Mouse (Mus musculus): Measurements from ENCODE around the gene Tamm41. TPM values are rescaled to one million over a fixed set of nuclear protein-coding genes. Genes with fewer than 3 reads are reported as not detected.

The Tamm41 gene
- total RNA-seq, 2 experiments from 2014 or later: 23.3 to 25.3 TPM

DNA sequence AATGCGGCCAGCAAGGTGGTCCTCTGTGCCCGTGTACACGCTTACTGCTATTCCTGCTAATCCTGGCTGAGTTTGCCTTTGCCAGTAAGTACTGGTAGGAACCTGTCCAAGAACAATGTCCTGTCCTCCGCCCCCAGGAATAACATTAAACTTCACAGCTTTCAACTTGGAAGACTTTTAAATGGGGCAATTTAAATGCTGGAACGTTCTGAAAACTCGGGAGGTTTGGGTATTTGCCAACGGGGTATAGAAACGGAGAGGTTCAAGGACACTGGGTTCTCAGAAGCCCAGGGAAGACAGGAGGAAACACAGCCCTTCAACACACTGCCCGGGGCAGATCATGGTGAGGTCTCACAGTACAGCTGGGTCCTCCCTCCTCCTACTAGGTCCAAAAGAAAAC, 14.8 kb downstream of the Tamm41 start:
- no peak for DNase-seq

DNA sequence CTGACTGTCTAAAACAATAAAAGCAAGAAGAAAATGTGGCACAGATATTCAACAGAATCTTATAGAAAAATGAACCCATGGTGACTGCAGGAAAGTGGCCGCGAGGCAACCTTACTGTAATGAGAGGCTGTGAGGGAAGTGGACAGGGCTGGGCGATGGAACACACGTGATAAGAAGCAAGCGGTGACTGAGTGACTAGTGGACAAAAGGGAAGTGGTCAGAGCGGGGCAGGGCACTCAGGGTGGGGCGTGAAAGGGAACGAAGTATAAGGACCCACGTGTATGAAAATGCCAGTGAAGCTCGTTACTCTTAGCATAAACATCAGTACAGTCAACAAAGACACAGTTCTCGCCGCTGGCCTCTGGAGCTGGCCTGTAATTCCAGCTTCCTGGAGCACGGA, 22.2 kb downstream of the Tamm41 start:
- no peak for DNase-seq

- DNase-seq: no peak
Measured at GRCm38 (mm10) chr6:115013574-115013973, 24.1 kb downstream of the Tamm41 start.

- no peak for DNase-seq
Measured at GRCm38 (mm10) chr6:115011792-115012191, 25.9 kb downstream of the Tamm41 start.

DNA sequence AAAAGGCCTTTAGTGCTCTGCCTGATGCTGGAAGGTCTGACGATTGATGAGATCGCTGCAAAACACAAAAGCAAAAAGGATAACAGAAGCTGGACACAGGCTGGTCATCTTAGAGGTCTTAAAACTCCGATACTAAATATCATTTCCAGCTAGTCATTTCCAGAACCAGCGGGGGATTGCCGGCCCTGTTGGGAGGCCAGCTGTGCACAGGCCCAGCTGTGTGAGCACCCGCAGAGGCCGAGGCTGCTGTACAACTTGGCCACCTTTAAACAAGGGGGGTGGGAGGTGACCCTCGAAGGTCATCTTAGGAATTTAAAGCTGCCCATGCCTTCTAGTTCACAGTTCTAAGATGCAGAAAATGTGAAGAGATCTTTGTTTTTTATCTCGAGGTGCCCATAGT, 26.9 kb downstream of the Tamm41 start:
- DNase-seq: no peak

DNA sequence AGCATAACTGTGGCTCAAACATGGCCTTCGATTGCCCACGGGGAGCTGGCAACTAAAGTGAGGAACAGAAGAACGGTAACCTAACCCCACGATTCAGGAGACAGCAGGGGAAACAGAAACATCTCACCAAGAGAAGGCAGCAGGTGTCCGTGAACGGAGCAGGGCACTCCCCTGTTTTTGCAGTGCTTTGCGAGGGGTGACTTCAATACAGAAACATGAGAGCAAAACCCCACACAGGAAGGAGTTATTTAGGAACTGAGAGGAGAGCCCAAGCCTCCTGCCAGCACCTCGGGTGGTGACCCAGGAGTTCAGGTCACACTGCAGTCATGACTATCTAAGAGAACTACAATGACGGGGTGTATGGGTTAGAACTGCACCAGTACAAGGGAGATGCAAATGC, 27.4 kb downstream of the Tamm41 start:
- DNase-seq: no peak

DNA sequence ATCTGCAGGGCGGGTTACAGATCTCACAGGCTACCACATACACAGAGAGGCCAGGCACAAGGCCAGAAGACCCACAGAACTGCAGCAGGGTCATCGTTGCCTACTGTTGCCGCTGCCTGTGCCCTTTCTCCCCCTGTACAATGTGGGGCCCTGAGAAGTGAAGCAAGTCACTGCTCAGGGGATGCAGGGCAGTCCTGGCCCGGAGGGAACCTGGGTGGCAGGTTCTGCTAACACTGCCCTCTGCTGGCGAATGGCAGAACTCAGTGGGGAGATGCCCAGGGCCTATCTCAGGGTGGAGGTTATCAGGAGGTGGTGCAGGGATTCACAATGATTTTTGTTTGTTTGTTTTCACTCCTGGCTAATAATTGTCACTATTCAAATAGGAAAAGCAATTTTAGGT, 29.9 kb downstream of the Tamm41 start:
- DNase-seq: peak; percentile 90

GRCm38 (mm10) chr6:115006948-115007347, 30.7 kb downstream of the Tamm41 start:
- peak; percentile 50 for DNase-seq

DNA sequence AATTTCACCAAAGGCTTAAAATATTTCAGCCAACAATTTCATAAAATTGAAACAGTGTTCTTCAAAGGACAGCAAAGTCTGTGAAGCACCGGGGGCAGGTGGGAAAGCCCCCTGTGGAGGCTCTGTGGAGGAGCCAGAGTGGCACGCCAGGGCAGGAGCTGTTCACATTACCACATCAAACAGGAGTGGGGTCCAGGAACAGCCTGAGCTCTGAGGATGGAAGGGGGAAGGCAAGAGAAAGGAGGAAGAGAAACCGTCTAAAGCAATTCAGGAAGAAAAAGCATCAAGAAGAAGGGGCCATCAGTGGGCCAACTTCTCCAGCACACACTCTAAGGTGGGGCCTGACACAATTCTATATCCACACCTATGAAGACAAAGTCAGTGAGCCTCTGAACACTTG, 31.6 kb downstream of the Tamm41 start:
- no peak for DNase-seq

GRCm38 (mm10) chr6:115005351-115005890, 32.3 kb downstream of the Tamm41 start:
- DNase-seq: no peak

DNA sequence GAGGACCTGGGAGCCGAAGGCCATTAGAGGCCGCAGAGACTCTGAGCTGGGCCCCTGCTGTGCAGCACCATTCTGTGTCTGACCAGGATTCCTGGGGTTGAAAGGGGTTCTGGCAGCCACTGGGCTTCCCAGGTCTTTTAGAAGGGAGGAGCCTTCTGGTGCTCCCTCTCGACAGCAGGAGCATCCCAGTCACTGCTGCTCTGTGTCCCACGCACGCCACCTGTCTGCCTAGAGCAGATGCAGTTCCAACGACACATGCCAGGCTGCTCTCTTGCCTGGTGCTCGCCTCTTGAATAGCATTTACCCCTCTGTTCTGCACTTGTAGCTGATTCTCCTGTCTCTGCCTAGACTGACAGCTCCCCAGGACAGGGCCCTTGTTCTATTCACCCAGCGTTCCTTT, 33.0 kb downstream of the Tamm41 start:
- no peak for DNase-seq

- DNase-seq: no peak
Measured at GRCm38 (mm10) chr6:114998374-114999031, 39.2 kb downstream of the Tamm41 start.

GRCm38 (mm10) chr6:114997471-114997870, 40.2 kb downstream of the Tamm41 start:
- DNase-seq: no peak

- no peak for DNase-seq
Measured at GRCm38 (mm10) chr6:114996910-114997309, 40.8 kb downstream of the Tamm41 start.

DNA sequence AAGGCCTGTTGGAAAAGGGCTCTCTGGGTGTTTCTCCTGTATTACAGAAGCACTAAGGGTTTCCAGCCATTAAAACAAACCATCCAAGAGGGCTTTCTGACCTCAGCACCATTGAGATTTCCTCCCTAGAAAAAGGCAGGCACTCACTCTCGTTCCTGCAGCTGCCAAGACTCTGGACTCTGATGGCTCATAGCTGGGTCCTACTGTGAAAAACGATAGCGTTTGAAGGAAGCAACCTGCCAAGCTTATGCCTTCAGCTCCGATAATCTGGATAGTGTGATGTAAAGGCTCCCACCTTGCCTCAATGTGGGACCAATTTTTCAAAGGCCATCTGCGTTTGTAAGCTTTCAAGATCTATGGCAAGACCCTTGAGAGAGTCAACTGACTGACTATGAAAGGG, 43.6 kb downstream of the Tamm41 start:
- peak; percentile 26 for DNase-seq

GRCm38 (mm10) chr6:114993659-114994058, 44.0 kb downstream of the Tamm41 start:
- DNase-seq: no peak

DNA sequence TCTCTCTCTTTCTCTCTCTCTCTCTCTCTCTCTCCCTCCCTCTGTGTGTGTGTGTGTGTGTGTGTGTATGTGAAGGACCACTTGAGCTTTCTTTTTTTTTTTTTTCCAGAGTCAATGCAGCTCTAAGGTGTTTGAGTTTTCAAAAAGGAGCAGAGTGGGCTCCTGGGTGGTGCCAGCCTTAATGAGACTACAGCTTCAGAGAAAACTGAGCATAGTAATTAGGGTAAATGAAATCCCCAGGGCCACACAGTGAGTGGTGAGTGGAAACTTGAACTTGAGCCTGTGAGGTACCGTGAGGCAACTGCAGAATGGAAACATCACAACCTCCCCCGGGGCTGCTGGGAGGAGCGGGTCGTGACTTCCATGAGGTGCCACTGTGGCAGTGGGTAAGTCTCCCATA, 45.8 kb downstream of the Tamm41 start:
- DNase-seq: no peak

GRCm38 (mm10) chr6:114988619-114988980, 49.1 kb downstream of the Tamm41 start:
- no peak for DNase-seq

- DNase-seq: no peak
Measured at GRCm38 (mm10) chr6:114987966-114988618, 49.6 kb downstream of the Tamm41 start.

- no peak for DNase-seq
Measured at GRCm38 (mm10) chr6:114982671-114983070, 55.0 kb downstream of the Tamm41 start.

DNA sequence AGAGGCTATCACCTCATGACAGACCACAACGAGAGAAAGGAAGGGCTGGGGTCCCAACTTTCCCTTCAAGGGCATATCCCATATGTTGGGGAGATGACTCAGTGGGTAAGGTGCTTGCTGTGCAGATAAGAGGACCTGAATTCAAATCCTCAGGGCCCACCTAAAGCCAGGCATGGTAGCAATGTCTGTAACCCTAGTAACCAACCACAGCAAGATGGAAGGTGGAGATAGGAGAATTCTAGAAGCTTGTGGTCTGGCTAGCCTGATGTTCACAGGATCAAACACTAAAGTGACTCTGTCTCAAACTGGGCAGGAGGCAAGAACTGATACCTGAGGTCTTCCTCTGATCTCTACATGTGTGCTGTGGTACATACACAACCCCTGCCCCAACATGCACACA, 58.0 kb downstream of the Tamm41 start:
- no peak for DNase-seq

DNA sequence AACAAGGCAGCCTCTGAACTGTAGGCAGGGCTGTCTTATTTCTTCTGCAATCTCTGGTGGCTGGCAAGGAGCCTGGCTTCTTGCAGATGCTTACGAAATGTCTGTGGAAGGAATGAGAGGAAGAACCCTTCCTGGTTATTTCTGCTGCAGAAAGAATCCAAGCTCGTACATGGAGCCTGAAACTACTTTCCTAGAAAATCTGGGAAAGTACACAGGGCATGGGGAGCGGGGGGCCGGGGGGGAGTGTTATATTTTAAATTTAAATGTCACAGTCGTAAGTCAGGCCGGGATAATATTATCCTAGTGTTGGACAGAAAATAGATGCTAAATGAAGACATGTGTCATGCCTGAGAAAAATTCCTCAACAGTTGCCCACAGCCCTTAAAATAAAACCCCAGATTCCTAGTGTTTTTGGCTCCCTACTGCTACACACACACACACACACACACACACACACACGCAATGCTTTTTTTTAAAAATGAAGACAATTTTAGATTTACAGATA, 60.7 kb downstream of the Tamm41 start:
- DNase-seq: no peak

GRCm38 (mm10) chr6:114974331-114974730, 63.3 kb downstream of the Tamm41 start:
- DNase-seq: no peak

DNA sequence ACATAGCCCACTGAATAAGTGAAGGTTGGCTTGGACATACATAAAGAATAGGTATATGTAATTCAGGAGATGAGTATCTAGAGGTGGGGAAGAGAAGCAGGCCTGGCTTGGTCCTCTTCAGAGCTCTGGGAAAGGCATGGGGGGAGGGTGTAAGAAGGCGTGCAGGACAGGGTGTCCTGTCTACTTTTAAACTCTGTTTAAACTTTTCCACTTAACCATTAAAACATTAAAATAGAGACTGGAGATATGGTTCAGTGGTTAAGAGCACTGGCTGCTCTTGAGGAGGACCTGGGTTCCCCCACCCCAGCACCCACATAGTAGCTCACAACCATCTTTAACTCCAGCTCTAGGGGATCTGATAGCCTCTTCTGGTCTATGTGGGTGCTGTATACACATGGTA, 64.7 kb downstream of the Tamm41 start:
- no peak for DNase-seq

All from heart, postnatal 4 days (tissue).